Mouse (Mus musculus) neutrophil, adult 5-6 weeks (primary cell): ENCODE measurements around the gene Tbx10. TPM values are rescaled to one million over a fixed set of nuclear protein-coding genes. Genes with fewer than 3 reads are reported as not detected.

Experiments
- ATAC-seq: fragments of 151-379, 151-347 bp; 2 replicates; pipeline ENCODE4 v1.8.0; 2017; ENCODE audit warnings: mild to moderate bottlenecking, moderate TSS enrichment; ENCODE audit not compliant: insufficient number of reproducible peaks, poor library complexity, low FRiP score, severe bottlenecking; ENCODE audit errors: extremely low read depth
- total RNA-seq: library from RNA; stranded (forward); fragments of 200-1000 nt; gene quantifications from 2 replicates; pipeline ENCODE4 v1.2.3, GENCODE M21; 2017

The Tbx10 gene
- total RNA-seq, 1 experiment from 2014 or later: not detected

- ATAC-seq: peak; percentile 89
These were observed 7.8 kb downstream of the Tbx10 start, which contains the start of the genes Nudt8 and Gm49405 for GRCm38 (mm10) chr19:4000119-4000900. TSS of gene Nudt8 (plus strand) at chr19:4000580. TSS of gene Gm49405 (plus strand) at chr19:4000626.

- no peak for ATAC-seq
These were observed 8.5 kb downstream of the Tbx10 start for GRCm38 (mm10) chr19:4000949-4001525.

- no peak for ATAC-seq
These were observed 9.2 kb downstream of the Tbx10 start for GRCm38 (mm10) chr19:4001752-4002151.

GRCm38 (mm10) chr19:4003112-4003511 lies 10.6 kb downstream of the Tbx10 start, which contains the start of gene Doc2g:
TSS of gene Doc2g (plus strand) at chr19:4003313.
- ATAC-seq: no peak

GRCm38 (mm10) chr19:4003641-4004040 lies 11.1 kb downstream of the Tbx10 start:
- ATAC-seq: no peak

- no peak for ATAC-seq
These were observed 11.8 kb downstream of the Tbx10 start for GRCm38 (mm10) chr19:4004331-4004730.

GRCm38 (mm10) chr19:4005091-4005490 lies 12.5 kb downstream of the Tbx10 start:
- no peak for ATAC-seq

- ATAC-seq: no peak
These were observed 13.4 kb downstream of the Tbx10 start for GRCm38 (mm10) chr19:4005971-4006370.

- ATAC-seq: no peak
These were observed 18.5 kb downstream of the Tbx10 start for GRCm38 (mm10) chr19:4011086-4011485.

- ATAC-seq: peak; percentile 98
These were observed 20.0 kb downstream of the Tbx10 start, which contains the start of gene Ndufv1 for GRCm38 (mm10) chr19:4012432-4013022. TSS of gene Ndufv1 (minus strand) at chr19:4012806.

- no peak for ATAC-seq
These were observed 20.5 kb downstream of the Tbx10 start for GRCm38 (mm10) chr19:4013066-4013465.

- no peak for ATAC-seq
These were observed 22.2 kb downstream of the Tbx10 start for GRCm38 (mm10) chr19:4014802-4015201.

GRCm38 (mm10) chr19:4015635-4016034 lies 23.1 kb downstream of the Tbx10 start:
- ATAC-seq: no peak

GRCm38 (mm10) chr19:4017921-4018587 lies 25.5 kb downstream of the Tbx10 start:
- no peak for ATAC-seq

GRCm38 (mm10) chr19:4018743-4019583 lies 26.4 kb downstream of the Tbx10 start:
- peak; percentile 88 for ATAC-seq

- ATAC-seq: no peak
These were observed 30.6 kb downstream of the Tbx10 start for GRCm38 (mm10) chr19:4023185-4023584.

GRCm38 (mm10) chr19:4027576-4027975 lies 35.0 kb downstream of the Tbx10 start:
- ATAC-seq: no peak

- no peak for ATAC-seq
These were observed 40.1 kb downstream of the Tbx10 start for GRCm38 (mm10) chr19:4032668-4033067.

GRCm38 (mm10) chr19:4033298-4033697 lies 40.7 kb downstream of the Tbx10 start:
- no peak for ATAC-seq
